Mouse (Mus musculus): ENCODE data around the gene Igfbp4.

Gene Igfbp4

DNA sequence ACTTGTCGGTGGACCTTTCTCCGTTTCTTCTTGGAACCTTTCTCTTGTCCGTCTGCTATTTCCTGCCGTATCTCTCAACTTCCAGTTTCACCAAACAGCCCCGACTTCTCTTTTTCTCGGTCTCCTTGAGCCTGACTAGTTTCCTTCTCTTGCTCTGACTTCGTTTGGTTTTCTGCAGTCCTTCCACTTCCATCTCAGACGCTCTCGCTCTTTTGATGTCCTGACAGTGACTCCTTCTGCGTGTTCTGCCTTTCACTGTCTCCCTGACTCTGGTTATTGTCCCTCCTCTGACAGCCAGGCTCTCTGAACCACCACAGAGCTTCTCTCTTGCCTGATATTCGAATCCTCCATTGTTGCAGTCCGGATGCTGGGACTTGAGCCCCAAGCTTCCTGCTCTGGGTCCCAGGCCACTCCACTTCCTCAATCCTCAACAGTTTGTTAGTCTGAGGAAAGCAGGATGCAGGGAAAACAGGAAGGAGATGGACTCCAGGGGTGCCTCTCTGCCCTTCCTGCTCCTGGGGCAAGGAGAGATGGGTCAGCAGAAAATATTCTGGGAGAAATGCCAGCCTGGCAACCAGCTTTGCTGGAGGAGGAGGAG, 1.9 kb downstream of the Igfbp4 start:
- DNase-seq (ENCODE audit: low spot score), result no peak

DNA sequence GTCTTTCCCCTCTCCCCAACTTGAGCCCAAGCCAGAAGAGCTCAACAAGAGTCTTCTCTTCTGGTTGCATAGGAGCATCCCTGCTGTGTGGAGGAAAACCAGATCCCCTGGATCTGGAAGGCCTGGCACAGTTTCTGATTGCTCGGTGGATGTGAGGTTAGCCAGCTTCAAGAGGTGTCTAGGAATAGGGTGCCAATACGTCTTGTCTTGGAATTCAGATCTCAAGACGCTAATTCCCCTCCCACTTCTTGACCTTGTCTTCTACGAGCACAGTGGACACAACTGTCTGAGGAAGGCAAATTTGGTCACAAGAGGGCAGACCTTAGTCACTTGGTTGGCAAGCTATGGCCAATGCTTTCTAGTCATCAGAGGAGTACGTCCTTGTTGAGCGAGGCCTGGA, 2.6 kb downstream of the Igfbp4 start:
- no peak for DNase-seq (ENCODE audit: low spot score)

DNA sequence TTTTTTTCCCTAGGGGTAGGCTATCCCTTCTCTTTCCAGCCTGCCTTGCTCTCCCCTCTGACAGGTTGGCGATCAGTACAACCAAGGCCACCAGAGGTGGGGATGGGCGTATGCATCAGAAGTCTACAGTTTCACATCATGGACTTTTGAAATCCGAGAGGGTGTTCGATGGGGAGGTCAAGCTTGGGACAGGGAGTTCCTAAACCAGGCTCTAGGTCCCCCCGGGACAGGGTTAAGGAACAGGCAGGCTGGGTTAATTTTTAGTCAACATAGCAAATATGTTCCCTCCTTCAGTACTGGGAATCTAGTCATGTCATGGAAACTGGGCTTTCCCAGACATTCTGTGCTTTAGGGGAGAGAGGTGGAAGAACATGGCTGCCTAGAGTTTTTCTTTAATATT, 3.3 kb downstream of the Igfbp4 start:
- DNase-seq (ENCODE audit: low spot score), result no peak

DNA sequence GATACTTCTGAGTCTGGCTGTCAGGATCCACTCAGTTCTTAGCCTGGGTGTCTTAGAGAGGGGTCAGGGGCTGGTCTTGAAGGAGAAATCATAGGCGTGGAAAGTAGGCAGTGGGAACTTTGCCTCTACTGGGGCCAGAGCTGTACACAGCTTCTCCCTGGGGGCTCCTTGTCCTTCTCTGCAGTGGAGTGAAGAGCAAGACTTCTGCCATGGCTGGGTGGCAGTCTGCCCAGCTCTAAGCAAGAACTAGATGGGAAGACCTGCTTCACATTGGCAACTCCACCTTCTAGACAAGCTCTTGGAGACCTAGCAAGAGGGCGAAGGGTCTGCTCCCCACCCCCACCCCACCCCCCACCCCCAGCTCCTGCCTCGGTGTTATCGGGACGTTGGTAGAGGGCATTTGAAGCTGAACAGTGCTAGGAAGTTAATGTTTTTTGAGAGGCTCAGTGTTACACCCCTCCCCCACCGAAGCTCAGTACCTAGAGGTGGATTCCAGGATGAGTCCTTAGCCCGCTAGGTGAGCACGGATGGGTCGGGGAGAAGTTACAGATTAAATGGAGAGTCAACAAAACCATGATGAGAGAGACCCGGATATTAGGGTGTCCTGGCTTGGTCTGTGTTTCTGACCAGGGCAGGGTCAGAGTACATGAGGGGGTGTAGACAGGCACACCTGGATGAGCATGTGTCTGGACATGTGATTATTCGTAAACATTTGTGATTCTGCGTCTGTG, 4.3 kb downstream of the Igfbp4 start:
- no peak for DNase-seq (ENCODE audit: low spot score)

DNA sequence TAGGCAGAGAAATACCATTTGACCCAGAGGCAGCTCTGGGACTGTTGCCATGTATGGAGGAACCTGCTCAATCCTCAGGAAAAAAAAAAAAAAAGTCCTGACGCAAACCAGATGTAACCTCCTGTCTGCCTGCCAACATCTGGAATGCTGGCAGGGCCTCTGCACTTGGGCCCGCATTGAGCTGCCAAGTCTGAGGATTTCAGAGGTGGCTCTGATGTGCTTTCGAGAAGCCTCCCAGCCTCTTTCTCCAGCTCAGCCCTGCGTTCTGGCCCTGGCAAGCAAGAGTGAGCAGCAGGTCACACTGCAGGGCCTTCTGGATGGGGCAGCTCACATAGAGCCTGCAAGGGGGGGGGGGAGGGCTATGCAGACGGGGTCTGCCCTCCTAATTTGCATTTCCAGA, 6.1 kb downstream of the Igfbp4 start:
- no peak for DNase-seq (ENCODE audit: low spot score)

DNA sequence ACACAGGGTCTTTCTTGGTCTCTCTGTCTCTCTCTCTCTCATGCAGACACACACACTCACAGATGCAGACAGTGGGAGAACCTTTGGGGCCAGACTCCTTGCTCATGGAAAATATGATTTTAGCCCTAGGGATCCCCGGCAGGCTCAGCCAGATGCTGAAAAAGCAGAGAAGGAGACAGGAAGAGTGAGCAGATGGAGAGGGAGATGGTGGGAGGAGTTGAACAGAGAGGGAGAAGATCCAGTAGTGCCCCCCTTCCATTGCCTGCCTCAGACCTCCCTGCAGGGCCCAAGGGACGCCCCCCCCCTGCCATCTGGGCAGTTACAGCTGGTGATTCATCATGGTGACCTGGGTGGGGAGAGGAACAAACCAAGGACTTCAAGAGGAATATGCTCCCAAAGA, 6.6 kb downstream of the Igfbp4 start:
- DNase-seq (ENCODE audit: low spot score), result no peak

DNA sequence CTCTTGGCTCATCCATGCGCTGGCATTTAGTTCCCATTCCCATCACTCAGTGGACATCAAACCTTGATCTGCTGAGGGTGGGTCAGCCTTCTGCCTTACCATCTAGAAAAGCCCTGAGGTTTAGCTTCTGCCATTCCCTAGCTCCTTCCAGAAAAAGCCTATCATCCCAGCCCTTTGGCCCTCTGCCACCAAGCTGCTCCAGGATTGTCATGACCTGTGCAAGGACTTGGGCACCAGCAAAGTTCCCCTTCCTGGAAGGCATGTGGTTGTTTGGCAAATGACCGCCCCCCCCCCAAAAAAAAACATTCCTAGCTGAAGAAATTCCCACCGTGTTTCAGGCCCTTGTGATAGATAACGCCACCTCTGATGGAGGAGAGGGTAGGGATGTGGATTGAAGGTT, 14.1 kb downstream of the Igfbp4 start:
- DNase-seq (ENCODE audit: low spot score), result no peak

DNA sequence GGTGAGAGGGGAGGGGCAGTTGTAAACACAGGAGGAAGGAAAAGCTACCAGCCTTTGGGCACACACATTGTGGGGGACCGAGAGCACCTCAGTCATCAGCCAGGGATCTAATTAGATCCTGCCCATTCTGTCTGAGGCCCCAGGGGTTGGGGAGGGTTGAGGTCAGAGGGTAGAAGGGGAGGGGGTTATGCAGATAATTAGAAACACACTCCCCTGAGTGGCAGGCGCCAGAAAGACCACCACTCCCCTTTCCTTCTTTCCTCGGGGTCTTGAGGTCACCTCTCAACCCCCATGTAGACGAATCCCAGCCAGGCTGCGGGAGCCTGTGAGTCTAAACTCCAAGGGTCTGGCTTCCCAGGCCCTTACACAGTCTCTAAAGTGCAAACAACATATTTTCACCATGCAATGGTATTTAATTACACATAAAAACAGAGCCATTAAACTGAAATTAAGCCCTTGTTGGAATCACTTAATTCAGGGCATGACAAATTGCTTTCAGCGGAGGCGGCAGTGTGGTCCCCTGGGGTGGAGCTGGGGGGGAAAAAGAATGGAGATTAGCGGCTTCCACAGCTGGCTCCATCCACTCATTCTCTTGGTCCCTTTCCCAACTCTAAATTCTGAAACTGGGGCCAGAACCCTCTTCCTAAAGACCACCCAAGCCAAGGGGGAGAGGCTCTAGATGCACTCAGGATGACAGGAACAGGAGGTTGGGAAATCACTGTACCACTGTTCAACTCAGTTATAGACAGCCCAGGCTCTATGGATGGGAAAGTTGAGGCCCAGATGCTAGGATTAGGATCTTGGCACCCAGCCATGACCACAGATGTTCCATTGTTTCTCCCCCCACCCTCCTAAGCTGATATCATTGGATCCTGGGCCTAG, 14.8 kb downstream of the Igfbp4 start:
- no peak for DNase-seq (ENCODE audit: low spot score)

DNA sequence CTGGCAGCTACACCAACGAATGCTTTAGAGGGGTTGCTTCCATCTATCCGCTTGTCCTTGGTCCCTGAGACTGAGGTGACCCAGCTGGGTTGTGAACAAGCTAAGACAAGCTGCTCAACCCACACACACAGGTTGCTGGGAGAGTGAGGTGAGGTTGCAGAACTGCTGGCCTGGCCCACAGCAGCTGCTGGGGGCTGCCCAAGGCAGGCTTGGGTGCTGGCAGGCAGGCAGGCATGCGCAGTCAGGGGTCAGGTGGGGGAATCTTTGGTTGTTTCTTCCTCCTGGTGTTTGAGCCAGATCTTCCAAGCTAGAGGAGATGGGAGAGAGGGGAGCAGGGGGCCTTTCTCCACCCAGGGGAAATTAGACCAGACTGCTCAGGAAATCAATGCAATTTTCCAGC, 19.4 kb downstream of the Igfbp4 start:
- no peak for DNase-seq (ENCODE audit: low spot score)

DNA sequence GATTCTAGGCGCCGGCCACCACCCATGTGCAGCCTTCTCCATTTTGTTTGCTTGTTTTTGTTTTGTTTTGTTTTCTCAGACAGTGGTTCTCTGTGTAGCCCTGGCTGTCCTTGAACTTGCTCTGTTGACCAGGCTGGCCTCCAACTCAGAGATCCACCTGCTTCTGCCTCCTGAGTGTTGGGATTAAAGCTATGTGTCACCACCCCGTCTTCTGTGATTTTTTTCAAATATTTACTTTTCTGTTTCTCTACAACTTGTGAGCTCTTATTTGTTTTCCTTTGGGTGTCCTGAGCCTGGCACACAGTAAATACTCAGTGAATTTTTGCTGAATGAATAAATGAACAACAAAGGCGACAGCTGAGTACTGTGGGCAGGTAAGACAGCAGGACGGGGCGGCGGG, 21.6 kb downstream of the Igfbp4 start:
- DNase-seq (ENCODE audit: low spot score), result no peak

DNA sequence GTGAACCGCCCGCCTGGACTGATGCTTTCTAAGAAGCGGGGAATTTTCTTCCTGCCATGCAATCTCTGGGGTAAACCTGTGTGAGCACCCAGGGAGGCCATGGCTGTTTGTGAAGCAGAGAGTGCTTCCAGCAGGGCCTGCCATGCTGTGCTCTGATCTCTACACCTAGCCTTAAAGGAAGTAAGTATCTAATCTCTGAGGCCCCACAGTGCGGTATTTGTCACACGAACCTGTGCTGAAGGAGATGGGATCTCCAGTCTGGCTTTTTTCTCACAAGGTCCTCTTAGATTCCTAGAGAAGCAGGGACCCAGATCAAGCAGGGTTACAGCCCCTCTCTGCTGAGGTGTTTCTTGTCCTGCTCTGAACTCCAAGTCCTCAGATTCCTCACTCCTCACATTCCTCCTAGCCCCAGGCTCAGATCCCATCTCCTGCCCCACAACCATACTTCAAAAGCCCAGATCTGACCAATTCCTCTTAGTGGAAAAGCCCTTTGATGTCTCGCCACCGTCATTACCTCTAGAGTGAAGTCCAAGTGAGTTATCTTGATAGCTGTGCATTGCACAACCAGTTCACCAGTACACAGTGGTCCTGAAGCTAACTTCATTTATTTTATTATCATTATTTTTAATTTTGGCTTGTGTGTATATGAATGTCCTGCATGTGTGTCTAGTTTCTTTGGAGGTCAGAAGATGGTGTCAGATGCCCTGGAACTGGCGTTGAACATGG, 22.5 kb downstream of the Igfbp4 start:
- no peak for DNase-seq (ENCODE audit: low spot score)

DNA sequence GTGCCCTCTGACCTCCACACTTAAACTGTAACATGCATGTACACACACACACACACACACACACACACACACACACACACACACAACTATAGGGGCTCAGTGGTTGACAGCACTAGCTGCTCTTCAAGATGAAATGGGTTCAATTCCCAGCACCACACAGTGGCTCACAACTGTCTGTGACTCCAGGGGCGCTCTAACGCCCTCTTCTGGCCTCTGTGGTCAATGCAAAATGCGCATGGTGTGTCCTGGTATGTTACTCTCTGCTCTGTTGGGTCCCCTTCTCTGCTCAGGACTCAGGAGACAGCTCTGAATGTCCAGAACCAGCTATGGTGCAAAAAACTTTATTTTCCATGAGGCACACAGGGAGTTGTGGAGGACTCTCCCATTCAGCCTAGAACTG, 24.3 kb downstream of the Igfbp4 start:
- no peak for DNase-seq (ENCODE audit: low spot score)

DNA sequence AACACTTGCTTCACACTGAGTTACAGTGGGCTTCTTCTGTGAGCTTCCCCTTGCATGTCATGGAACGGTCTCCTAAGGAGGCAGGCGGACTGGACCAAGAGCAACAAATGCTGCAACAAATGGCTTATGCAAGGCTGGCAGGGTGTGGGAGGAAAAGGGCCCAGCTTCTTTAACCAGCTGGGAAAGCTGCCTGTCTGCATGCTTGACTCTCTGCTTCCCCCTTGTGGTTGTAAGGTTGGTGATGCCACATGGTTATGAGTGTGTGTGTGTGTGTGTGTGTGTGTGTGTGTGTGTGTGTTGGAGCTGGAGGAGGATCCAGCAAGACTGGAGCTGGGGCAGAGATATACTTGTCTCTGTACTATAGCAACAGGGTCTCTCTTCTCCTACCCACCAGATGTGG, 24.9 kb downstream of the Igfbp4 start:
- peak; percentile 86 for DNase-seq (ENCODE audit: low spot score)

DNA sequence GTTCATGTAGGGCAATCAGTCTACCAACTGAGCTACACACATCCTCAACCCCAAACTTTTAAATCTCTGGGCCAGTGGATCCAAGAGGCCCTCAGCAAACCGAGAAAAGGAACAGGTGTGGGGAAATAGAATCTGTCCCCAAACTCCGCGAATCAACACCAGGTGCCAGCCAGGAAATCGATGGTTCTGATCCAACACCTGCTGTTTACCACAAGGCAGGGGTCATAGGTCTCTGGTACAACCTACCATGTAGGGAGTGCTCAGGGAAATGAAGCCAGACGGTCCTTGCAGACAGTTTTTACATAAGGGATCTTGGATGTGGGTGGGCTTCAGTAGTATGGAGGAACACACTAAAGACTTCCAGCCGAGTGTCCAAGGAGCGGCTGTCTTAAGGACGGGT, 26.5 kb downstream of the Igfbp4 start:
- DNase-seq (ENCODE audit: low spot score), result no peak

DNA sequence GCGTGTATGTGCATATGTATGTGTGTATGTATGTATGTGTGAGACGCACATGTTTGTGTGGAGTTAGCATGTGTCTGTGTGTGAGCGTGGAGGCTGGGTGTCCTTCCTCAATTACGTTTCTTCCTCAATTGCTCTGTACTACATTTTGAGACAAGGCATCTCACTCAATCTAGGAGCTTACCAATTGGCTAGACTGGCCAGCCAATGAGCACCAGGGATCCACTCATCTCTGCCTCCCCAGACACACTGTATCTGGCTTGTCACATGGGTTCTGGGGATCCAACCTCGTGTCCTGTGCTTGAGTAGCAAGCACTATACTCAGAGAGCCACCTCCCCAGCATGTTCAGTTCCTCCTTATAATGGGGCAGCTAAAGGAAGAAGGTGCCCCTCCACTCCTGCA, 27.4 kb downstream of the Igfbp4 start:
- no peak for DNase-seq (ENCODE audit: low spot score)

DNA sequence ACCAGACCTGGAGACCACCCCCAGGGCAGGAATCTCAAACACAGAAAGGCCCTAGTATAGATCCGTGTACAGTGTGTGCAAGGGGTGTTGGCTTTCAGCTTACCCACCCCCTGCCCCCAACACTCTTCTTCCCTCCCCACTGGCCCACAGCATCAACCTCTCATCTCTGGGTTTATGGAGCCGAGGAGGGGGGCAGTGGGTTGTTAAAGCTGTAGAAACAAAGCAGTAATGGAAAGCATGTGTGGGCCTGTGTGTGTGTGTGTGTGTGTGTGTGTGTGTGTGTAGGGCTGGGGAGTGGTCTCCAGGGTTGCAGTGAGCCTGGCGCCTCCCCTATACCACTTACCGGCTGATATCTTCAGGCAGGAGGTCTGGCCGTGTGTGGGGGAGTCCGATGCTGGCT, 30.8 kb downstream of the Igfbp4 start:
- DNase-seq (ENCODE audit: low spot score), result no peak

DNA sequence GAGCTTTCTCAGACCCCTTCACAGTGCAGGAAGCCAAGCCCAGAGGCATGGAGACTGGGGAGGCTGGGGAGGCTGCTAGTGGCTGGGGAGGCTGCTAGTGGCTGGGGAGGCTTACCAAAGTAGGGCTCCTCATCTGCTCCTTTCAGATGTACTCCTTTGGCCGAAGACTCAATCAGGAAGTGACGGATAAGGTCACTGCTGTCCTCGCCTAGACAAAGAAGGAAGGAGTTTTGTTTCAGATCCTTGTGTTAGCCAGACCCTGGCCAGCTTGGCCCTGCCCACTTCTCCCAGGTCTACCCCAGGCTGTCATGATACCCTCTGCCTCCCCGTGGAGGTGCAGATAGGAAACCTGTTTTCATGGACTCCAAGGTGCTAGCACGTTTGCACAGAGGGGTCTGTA, 32.7 kb downstream of the Igfbp4 start:
- no peak for DNase-seq (ENCODE audit: low spot score)

DNA sequence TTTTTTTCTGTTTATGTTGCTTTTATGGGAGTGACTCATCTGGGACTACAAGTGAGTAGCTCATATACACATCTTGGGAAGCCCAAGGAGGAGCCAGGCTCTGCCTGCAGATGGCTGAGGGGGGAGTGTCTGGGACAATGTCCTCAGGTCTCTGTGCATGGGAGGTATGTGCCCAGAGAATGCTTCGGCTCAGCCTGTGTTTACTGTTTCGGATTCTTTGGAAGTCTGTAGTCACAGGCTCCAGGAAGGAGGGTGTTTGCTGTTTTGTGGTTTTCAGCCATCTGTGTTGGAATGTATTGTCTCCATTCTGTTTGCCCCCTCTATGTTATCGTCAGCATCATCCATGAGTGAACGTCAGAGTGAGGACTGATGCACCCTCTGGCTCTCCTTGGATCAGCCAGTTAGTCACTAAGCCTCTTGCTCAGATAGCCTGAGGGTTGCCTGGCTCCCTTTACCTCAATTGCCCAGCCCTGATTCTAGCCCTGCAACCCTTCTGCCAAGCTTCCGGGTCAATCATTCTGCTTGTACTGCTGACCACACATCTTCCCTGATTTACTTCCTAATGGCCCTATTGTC, 35.8 kb downstream of the Igfbp4 start:
- no peak for DNase-seq (ENCODE audit: low spot score)

DNA sequence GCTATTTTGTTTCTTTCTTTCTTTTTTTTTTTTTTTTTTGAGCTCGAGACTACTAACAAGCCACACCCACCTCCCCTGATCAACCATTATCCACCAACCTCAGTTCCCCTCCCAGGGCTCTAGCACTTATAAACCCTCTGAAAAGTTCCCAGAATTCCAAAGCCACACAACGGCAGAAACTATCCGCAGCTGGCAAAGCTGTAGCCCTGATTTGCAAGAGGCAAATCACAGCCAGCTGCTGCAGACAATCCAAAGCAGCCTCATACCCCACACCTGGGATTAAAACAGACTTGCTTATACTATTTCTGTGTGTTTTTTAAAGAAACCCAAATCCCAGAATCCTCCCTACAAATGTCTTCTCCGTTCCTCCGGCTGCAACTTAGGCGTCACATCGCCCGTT, 36.8 kb downstream of the Igfbp4 start:
- DNase-seq (ENCODE audit: low spot score), result no peak

DNA sequence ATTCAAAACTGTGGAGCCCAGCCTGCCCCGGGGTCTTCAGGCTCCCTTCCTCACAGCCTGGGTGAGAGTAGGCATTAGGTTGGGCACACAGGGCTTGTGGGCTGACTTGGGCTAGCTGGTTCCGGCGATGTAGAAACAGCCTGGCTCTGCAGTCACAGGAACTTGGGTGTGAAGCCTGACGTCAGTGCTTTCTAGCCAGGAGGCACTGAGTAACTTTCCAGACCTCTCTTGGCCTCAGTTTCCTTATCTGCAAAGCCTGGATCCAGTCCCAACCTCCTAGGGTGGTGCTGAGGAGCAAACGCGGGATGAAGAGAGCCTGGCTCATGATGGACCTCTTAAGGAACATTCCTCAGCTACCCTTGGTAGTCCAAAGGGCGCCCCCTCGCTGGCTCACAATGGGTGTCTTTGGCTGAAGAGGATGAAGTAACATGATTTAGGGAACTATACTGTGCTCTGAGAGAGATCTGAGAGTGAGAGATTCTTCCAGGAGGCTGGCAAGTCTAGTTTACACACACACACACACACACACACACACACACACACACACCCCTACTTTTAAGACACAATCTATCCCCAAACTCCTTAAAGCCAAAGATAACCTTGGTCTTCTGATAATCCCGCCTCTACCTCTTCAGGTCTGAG, 40.0 kb downstream of the Igfbp4 start:
- no peak for DNase-seq (ENCODE audit: low spot score)

DNA sequence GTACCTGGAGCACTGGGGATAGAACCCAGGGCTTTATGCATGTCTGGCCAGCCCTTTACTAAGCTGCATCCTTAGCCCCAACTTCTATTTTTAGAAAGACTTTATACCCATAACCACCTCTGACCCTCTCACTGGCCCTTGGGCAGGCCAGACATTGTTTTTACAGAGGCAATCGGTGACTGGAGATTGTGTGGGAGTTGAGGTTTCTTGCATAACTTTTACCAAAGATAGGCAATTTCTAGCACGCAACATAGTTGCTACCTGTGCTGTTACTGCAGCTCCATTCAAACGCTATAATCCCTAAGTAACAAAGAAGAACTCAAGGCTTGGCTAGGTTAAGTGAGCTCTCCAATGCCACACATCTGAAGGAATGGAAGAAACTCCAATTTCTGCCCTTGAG, 40.5 kb downstream of the Igfbp4 start:
- DNase-seq (ENCODE audit: low spot score), result no peak

DNA sequence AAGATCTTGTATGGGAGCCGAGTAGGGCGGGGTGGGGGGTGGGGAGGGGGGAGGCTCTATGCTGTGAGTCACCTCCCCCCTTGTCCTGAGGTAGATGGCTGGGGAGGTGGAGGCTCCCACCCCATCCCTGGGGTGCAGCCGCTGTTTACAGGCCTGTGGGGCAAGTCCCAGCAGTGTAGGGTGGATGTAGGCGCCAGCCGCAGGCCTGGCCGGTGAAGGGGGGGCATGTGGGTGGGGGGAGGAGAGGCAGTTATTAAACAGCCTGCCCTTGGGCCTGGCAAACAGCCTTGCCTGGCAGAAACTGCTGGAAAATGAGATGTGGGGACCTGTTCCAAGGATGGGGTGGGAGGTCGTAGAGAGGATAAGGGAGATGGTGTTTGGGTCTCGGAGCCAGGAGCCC, 41.1 kb downstream of the Igfbp4 start:
- no peak for DNase-seq (ENCODE audit: low spot score)

Measured in left cerebral cortex, adult 11 months (tissue).